Mouse (Mus musculus) CH12.LX (cell line): ENCODE measurements around the gene Casp3. TPM values are rescaled to one million over a fixed set of nuclear protein-coding genes. Genes with fewer than 3 reads are reported as not detected.

Experiments
- DNase-seq: peaks from one replicate; pipeline ENCODE4 v3.0.0-alpha.2; 2013; ENCODE audit errors: extremely low read depth
- H3K27ac ChIP-seq: 2 replicates; pipeline ENCODE4 v1.5.1; 2012; ENCODE audit warnings: low read depth, mild to moderate bottlenecking, control low read depth, moderate library complexity; ENCODE audit not compliant: insufficient read depth
- H3K27me3 ChIP-seq: replicated peaks from 2 replicates; pipeline ENCODE3; 2012; ENCODE audit warnings: inconsistent platforms
- H3K36me3 ChIP-seq, 2 experiments: replicated peaks in 1 of 2; 2 replicates each; pipeline versions ENCODE3 to v1.6.1; 2012; ENCODE audit warnings: inconsistent platforms in 1 of 2, low read length in 1 of 2, mild to moderate bottlenecking in 1 of 2, mixed read lengths in 1 of 2, moderate library complexity in 1 of 2; ENCODE audit not compliant: control insufficient read depth in 1 of 2, insufficient read depth in 1 of 2
- H3K4me1 ChIP-seq, 2 experiments: 2 replicates each; pipeline ENCODE4 v1.6.1; 2012; ENCODE audit warnings: inconsistent platforms in 1 of 2, moderate library complexity in 1 of 2; ENCODE audit not compliant: insufficient read depth in 2 of 2, control insufficient read depth in 1 of 2
- H3K4me2 ChIP-seq: 2 replicates; pipeline ENCODE4 v1.6.1; 2012; ENCODE audit warnings: low read depth, mild to moderate bottlenecking, control low read depth; ENCODE audit not compliant: poor library complexity, insufficient read depth, severe bottlenecking
- H3K4me3 ChIP-seq, 3 experiments: fragments of 150-350 bp in 1 of 3; sonication (generic) in 1 of 3; replicated peaks in 1 of 3; 2 replicates each; pipeline versions ENCODE3 to v1.5.1; 2011 to 2012; ENCODE audit warnings: low read depth in 2 of 3, low read length in 2 of 3, mild to moderate bottlenecking in 2 of 3, moderate library complexity in 2 of 3, control low read depth in 1 of 3, improper control_type of control experiment in 1 of 3, inconsistent platforms in 1 of 3, mixed read lengths in 1 of 3; ENCODE audit not compliant: poor library complexity in 1 of 3
- H3K79me2 ChIP-seq: replicated peaks from 2 replicates; pipeline ENCODE4 v1.6.1; 2012; ENCODE audit warnings: mild to moderate bottlenecking, moderate library complexity; ENCODE audit not compliant: control insufficient read depth, poor library complexity, insufficient read depth, severe bottlenecking; ENCODE audit errors: extremely low read depth
- H3K9ac ChIP-seq: 2 replicates; pipeline ENCODE4 v1.6.1; 2012; ENCODE audit warnings: low read depth, mild to moderate bottlenecking, control low read depth, moderate library complexity; ENCODE audit not compliant: insufficient read depth
- H3K9me3 ChIP-seq: replicated peaks from 2 replicates; pipeline ENCODE3; 2012; ENCODE audit warnings: low read length, inconsistent platforms, mixed read lengths
- BHLHE40 ChIP-seq: IDR thresholded peaks from 2 replicates; pipeline ENCODE4 v1.6.1; 2011; ENCODE audit warnings: mild to moderate bottlenecking, low read depth, low read length, improper control_type of control experiment
- CTCF ChIP-seq, 2 experiments: IDR thresholded peaks in 1 of 2; conservative IDR thresholded peaks in 1 of 2; 2 replicates each; pipeline ENCODE4 v1.5.1; 2011 to 2012; ENCODE audit warnings: low read depth in 2 of 2, low read length in 2 of 2, improper control_type of control experiment in 1 of 2, inconsistent platforms in 1 of 2, mild to moderate bottlenecking in 1 of 2, moderate library complexity in 1 of 2
- E2F4 ChIP-seq: IDR thresholded peaks from 2 replicates; pipeline ENCODE4 v1.6.1; 2011; ENCODE audit warnings: low read depth, low read length, improper control_type of control experiment; ENCODE audit not compliant: insufficient replicate concordance
- EP300 ChIP-seq: IDR thresholded peaks from 2 replicates; pipeline ENCODE4 v1.6.1; 2011; ENCODE audit warnings: low read length, improper control_type of control experiment
- ETS1 ChIP-seq: conservative IDR thresholded peaks from 2 replicates; pipeline ENCODE4 v1.6.1; 2012; ENCODE audit warnings: low read depth, mild to moderate bottlenecking, inconsistent platforms, low read length, improper control_type of control experiment, moderate library complexity
- IRF4 ChIP-seq: IDR thresholded peaks from 2 replicates; pipeline ENCODE4 v1.6.1; 2014; ENCODE audit warnings: low read depth, mild to moderate bottlenecking, inconsistent platforms, low read length, improper control_type of control experiment
- JUND ChIP-seq: conservative IDR thresholded peaks from 2 replicates; pipeline ENCODE4 v1.6.1; 2011; ENCODE audit warnings: low read depth, low read length, improper control_type of control experiment
- KAT2A ChIP-seq: IDR thresholded peaks from 2 replicates; pipeline ENCODE4 v1.6.1; 2012; ENCODE audit warnings: low read length, improper control_type of control experiment, inconsistent platforms; ENCODE audit not compliant: insufficient replicate concordance
- MAFK ChIP-seq: IDR thresholded peaks from 2 replicates; pipeline ENCODE4 v1.6.1; 2011; ENCODE audit warnings: low read length, improper control_type of control experiment; ENCODE audit not compliant: insufficient replicate concordance
- MEF2A ChIP-seq: IDR thresholded peaks from 2 replicates; pipeline ENCODE4 v1.6.1; 2014; ENCODE audit warnings: low read depth, mild to moderate bottlenecking, inconsistent platforms, low read length, improper control_type of control experiment, borderline replicate concordance
- MXI1 ChIP-seq: IDR thresholded peaks from 2 replicates; pipeline ENCODE4 v1.6.1; 2011; ENCODE audit warnings: mild to moderate bottlenecking, low read depth, low read length, improper control_type of control experiment
- MYC ChIP-seq: IDR thresholded peaks from 2 replicates; pipeline ENCODE4 v1.6.1; 2011; ENCODE audit warnings: low read depth, mild to moderate bottlenecking, improper control_type of control experiment, low read length
- NELFE ChIP-seq: IDR thresholded peaks from 2 replicates; pipeline ENCODE4 v1.6.1; 2011; ENCODE audit warnings: low read depth, low read length, improper control_type of control experiment
- NRF1 ChIP-seq: IDR thresholded peaks from 2 replicates; pipeline ENCODE4 v1.6.1; 2014; ENCODE audit warnings: low read depth, mild to moderate bottlenecking, inconsistent platforms, low read length, improper control_type of control experiment, moderate library complexity
- PAX5 ChIP-seq: IDR thresholded peaks from 2 replicates; pipeline ENCODE4 v1.6.1; 2012; ENCODE audit warnings: low read length, inconsistent platforms, mixed read lengths
- POLR2A ChIP-seq: IDR thresholded peaks from 2 replicates; pipeline ENCODE4 v1.6.1; 2011; ENCODE audit warnings: low read depth, mild to moderate bottlenecking, improper control_type of control experiment, low read length
- POLR2AphosphoS2 ChIP-seq: IDR thresholded peaks from 2 replicates; pipeline ENCODE4 v1.6.1; 2011; ENCODE audit warnings: low read depth, low read length, improper control_type of control experiment
- RAD21 ChIP-seq: IDR thresholded peaks from 2 replicates; pipeline ENCODE4 v1.6.1; 2011; ENCODE audit warnings: low read depth, mild to moderate bottlenecking, low read length, improper control_type of control experiment, moderate library complexity
- RCOR1 ChIP-seq: conservative IDR thresholded peaks from 2 replicates; pipeline ENCODE4 v1.6.1; 2012; ENCODE audit warnings: low read depth, mild to moderate bottlenecking, inconsistent platforms, low read length, improper control_type of control experiment
- TBP ChIP-seq: conservative IDR thresholded peaks from 2 replicates; pipeline ENCODE4 v1.6.1; 2011; ENCODE audit warnings: low read depth, low read length, improper control_type of control experiment
- USF1 ChIP-seq: IDR thresholded peaks from 2 replicates; pipeline ENCODE4 v1.6.1; 2014; ENCODE audit warnings: low read depth, mild to moderate bottlenecking, inconsistent platforms, low read length, improper control_type of control experiment
- USF2 ChIP-seq: conservative IDR thresholded peaks from 2 replicates; pipeline ENCODE4 v1.6.1; 2011; ENCODE audit warnings: low read depth, low read length, improper control_type of control experiment
- ZC3H11A ChIP-seq: IDR thresholded peaks from 2 replicates; pipeline ENCODE4 v1.6.1; 2012; ENCODE audit warnings: low read depth, mild to moderate bottlenecking, inconsistent platforms, low read length, improper control_type of control experiment
- ZKSCAN1 ChIP-seq: IDR thresholded peaks from 2 replicates; pipeline ENCODE4 v1.6.1; 2012; ENCODE audit warnings: low read depth, inconsistent platforms, low read length, improper control_type of control experiment, borderline replicate concordance
- ZNF384 ChIP-seq: IDR thresholded peaks from 2 replicates; pipeline ENCODE4 v1.6.1; 2012; ENCODE audit warnings: low read depth, low read length, improper control_type of control experiment, inconsistent platforms
- dilution Hi-C: fragments of 300-500 bp; cut with MboI; formaldehyde crosslinking; loops from 2 replicates; pipeline ENCODE4 v1.14.3; 2020; ENCODE audit warnings: low sequenced_read_pairs; ENCODE audit not compliant: extremely low pct_unique_long_range_greater_than_20kb, extremely low pct_ligation_motif_present
- in situ Hi-C: fragments of 300-500 bp; cut with MboI; formaldehyde crosslinking; loops from 3 replicates; pipeline ENCODE4 v1.14.3; 2019; ENCODE audit warnings: low sequenced_read_pairs, low pct_ligation_motif_present, low pct_unique_long_range_greater_than_20kb, mixed read lengths
- polyA plus RNA-seq: library from polyadenylated mRNA; unstranded; fragments of >175 nt; gene quantifications from 2 replicates; pipeline ENCODE4 v1.2.1, GENCODE M21; 2012; ENCODE audit warnings: low read depth; ENCODE audit not compliant: insufficient read length
- total RNA-seq, 2 experiments: library from RNA; depleted of rRNA; stranded (reverse); fragments of 300-350 nt in 1 of 2; fragments of >200 nt in 1 of 2; gene quantifications; 2 replicates each; pipeline ENCODE4 v1.2.3; 2012 to 2014

Gene Casp3
- total and polyA plus RNA-seq, 3 experiments, result 43.7 to 105 (median 70.0) TPM

GRCm38 (mm10) chr8:46612913-46613312 is 4.2 kb upstream of the Casp3 start:
- H3K27me3 ChIP-seq, result no peaks in the 10 kb centered on the region
- in situ Hi-C loops (no loop called here), dilution Hi-C loops (no loop called here)
- H3K9ac ChIP-seq, result no peak overlapping the region
- H3K36me3 ChIP-seq, result peaks cover 21 to 50% of the 10 kb centered on the region in 2 experiments
- peaks cover 14% of the 10 kb centered on the region; the same call in 1 of the 2 replicates for H3K79me2 ChIP-seq
- TF ChIP-seq ZNF384, result no peak
- no peak for TF ChIP-seq ZC3H11A
- TF ChIP-seq USF1, result no peak
- no peak for TF ChIP-seq PAX5
- TF ChIP-seq POLR2A, result no peak
- TF ChIP-seq POLR2AphosphoS2, result no peak
- no peak for TF ChIP-seq MYC
- no peak for TF ChIP-seq RAD21
- no peak for TF ChIP-seq USF2
- TF ChIP-seq IRF4, result no peak
- no peak for TF ChIP-seq CTCF (conservative IDR thresholded peaks at IDR 0.05 in 1 of 2, IDR thresholded peaks at IDR 0.05 in 1 of 2; ENCODE audit: low read depth in 2 of 2, low read length in 2 of 2)
- no peak for TF ChIP-seq MXI1
- TF ChIP-seq ETS1, result no peak
- no peak for TF ChIP-seq JUND
- TF ChIP-seq NELFE, result no peak
- DNase-seq, result no peak
- no peak overlapping the region for H3K4me3 ChIP-seq
- no peaks in the 10 kb centered on the region for H3K9me3 ChIP-seq
- H3K4me1 ChIP-seq, result peaks cover 4 to 18% of the 10 kb centered on the region in 2 experiments; a peak in 3 of 4 replicates
- H3K27ac ChIP-seq, result no peak overlapping the region
- H3K4me2 ChIP-seq, result no peak overlapping the region

- H3K27me3 ChIP-seq, result no peaks in the 10 kb centered on the region
- peaks cover 18% of the 10 kb centered on the region for H3K79me2 ChIP-seq
- no peak for DNase-seq
- H3K9ac ChIP-seq, result no peak overlapping the region
- in situ Hi-C loops, result no loop called here
- peaks cover 21 to 48% of the 10 kb centered on the region in 2 experiments for H3K36me3 ChIP-seq
- no peak overlapping the region for H3K4me3 ChIP-seq
- no peak for TF ChIP-seq BHLHE40
- TF ChIP-seq E2F4, result no peak
- TF ChIP-seq NELFE, result no peak
- no peak for TF ChIP-seq MXI1
- TF ChIP-seq IRF4, result no peak
- TF ChIP-seq USF2, result no peak
- TF ChIP-seq ETS1, result no peak
- no peak for TF ChIP-seq POLR2AphosphoS2
- no peak for TF ChIP-seq EP300
- no peak for TF ChIP-seq MEF2A
- no peak for TF ChIP-seq NRF1
- no peak for TF ChIP-seq PAX5
- no peak for TF ChIP-seq ZKSCAN1
- TF ChIP-seq POLR2A, result no peak
- no peak for TF ChIP-seq RCOR1
- TF ChIP-seq TBP, result no peak
- no peak for TF ChIP-seq KAT2A
- no peak for TF ChIP-seq MAFK
- dilution Hi-C loops, result no loop called here
- H3K27ac ChIP-seq, result no peak overlapping the region
- H3K9me3 ChIP-seq, result no peaks in the 10 kb centered on the region
- peaks cover 4 to 18% of the 10 kb centered on the region in 2 experiments for H3K4me1 ChIP-seq
- no peak overlapping the region for H3K4me2 ChIP-seq
Observed at GRCm38 (mm10) chr8:46613377-46613776, 3.7 kb upstream of the Casp3 start.
